Mouse (Mus musculus) midbrain, embryonic 16.5 days (tissue): ENCODE data around the gene Kifc1. TPM values are rescaled to one million over a fixed set of nuclear protein-coding genes. Genes with fewer than 3 reads are reported as not detected.
"Not testable (repeated sequence)": the region's sequence is repeated elsewhere in the genome, so short reads cannot be mapped to it uniquely, and the experiment has no call there.

Source experiments
- ATAC-seq: fragments of 200-750 bp; cut with Nextera tagmentation; 2 replicates; pipeline ENCODE4 v1.8.0; 2017; ENCODE audit warnings: moderate TSS enrichment
- H3K27ac ChIP-seq: fragments of 300-500 bp; sonication (generic); 2 replicates; pipeline ENCODE4 v1.5.1; 2014; ENCODE audit warnings: mild to moderate bottlenecking, low read length, mixed read lengths
- H3K27me3 ChIP-seq: fragments of 300-500 bp; sonication (generic); 2 replicates; pipeline ENCODE4 v1.6.1; 2014; ENCODE audit warnings: low read depth, low read length, mixed read lengths; ENCODE audit not compliant: control insufficient read depth, insufficient read depth
- H3K36me3 ChIP-seq: fragments of 300-500 bp; sonication (generic); 2 replicates; pipeline ENCODE4 v1.6.1; 2014; ENCODE audit warnings: mild to moderate bottlenecking, low read length, moderate library complexity, mixed read lengths; ENCODE audit not compliant: control insufficient read depth, insufficient read depth
- H3K4me1 ChIP-seq: fragments of 300-500 bp; sonication (generic); 2 replicates; pipeline ENCODE4 v1.6.1; 2014; ENCODE audit warnings: mild to moderate bottlenecking, low read length, mixed read lengths; ENCODE audit not compliant: control insufficient read depth, insufficient read depth
- H3K4me2 ChIP-seq: fragments of 300-500 bp; sonication (generic); 2 replicates; pipeline ENCODE4 v1.6.1; 2014; ENCODE audit warnings: mild to moderate bottlenecking, low read length, mixed read lengths
- H3K4me3 ChIP-seq: fragments of 300-500 bp; sonication (generic); 2 replicates; pipeline ENCODE4 v1.5.1; 2014; ENCODE audit warnings: low read depth, mild to moderate bottlenecking, low read length, moderate library complexity, mixed read lengths
- H3K9ac ChIP-seq: fragments of 300-500 bp; sonication (generic); 2 replicates; pipeline ENCODE4 v1.6.1; 2014; ENCODE audit warnings: low read depth, low read length, mixed read lengths
- H3K9me3 ChIP-seq: fragments of 300-500 bp; sonication (generic); replicated peaks from 2 replicates; pipeline ENCODE4 v1.6.1; 2014; ENCODE audit warnings: mild to moderate bottlenecking, low read length, mixed read lengths; ENCODE audit not compliant: control insufficient read depth, poor library complexity, severe bottlenecking
- WGBS: fragments of 180-500 bp; shearing (Covaris S2); extraction: QIAGEN DNeasy Blood & Tissue Kit; methylation state at CpG from one replicate; pipeline ENCODE4 v1.1.7; 2014; 5-methylcytosine and 5-hydroxymethylcytosine counted together
- polyA plus RNA-seq: library from polyadenylated mRNA; unstranded; fragments of >200 nt; fragmentation: Nextera tagmentation; extraction: Ambion mirVana; gene quantifications from 2 replicates; pipeline ENCODE4 v1.2.1, GENCODE M21; 2015

The Kifc1 gene
- polyA plus RNA-seq, 1 experiment from 2014 or later = 2.8 TPM

DNA sequence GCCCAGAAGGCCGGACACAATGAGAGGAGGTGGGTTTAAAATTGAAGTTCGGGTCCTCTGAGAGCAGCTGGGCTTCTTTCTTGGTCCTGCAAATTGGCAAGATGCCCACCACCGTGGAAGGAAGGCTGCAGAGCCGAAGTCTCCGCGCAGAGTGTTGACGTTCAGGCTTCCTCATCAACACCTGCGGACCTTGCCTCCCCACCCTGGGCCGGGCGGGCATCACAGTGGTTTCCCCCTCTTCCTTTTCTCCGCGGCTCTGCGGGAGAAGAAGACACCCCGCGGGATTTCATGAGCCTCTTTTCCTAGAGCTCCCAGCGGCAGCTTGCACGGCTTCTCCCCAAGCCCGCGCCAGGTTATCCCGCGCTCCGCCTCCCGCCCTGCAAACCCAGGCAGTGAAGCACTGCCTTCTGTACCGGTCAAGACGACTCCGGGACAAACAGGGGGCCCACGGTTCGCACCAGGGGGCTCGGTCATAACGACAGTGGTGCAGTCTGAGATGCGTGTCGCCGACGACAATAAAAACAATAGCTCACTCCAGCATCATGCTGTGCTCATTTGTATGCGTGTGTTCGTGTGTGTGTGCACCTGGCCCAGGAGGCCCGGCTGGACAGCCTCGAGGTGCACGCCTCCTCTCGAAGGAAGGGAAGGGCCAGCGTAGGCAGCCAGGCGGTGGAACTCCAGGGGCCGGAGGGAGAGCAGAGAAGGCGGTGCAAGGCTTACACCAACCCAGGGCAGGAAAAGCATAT, 18.0 kb upstream of the Kifc1 start:
- peak overlapping the region; percentile 89 for H3K4me2 ChIP-seq
- peak; percentile 12 for ATAC-seq
- peaks cover 13% of the 10 kb centered on the region for H3K4me1 ChIP-seq
- no peaks in the 10 kb centered on the region for H3K27me3 ChIP-seq
- peak overlapping the region; percentile 83 for H3K4me3 ChIP-seq
- no peaks in the 10 kb centered on the region for H3K9me3 ChIP-seq
- peak overlapping the region; percentile 78 for H3K9ac ChIP-seq
- peaks cover 15% of the 10 kb centered on the region for H3K36me3 ChIP-seq
- under 1% methylated on average over 44 of the region's 44 CpGs for WGBS
- H3K27ac ChIP-seq = peak overlapping the region; percentile 83

GRCm38 (mm10) chr17:33904835-33905234, 14.4 kb upstream of the Kifc1 start, which contains the start of gene Platr17:
Gene Platr17 (plus strand): TSS chr17:33905135.
- not testable (repeated sequence) for ATAC-seq, H3K4me3 ChIP-seq, H3K9me3 ChIP-seq, H3K9ac ChIP-seq, H3K4me2 ChIP-seq, H3K27me3 ChIP-seq, H3K27ac ChIP-seq, H3K36me3 ChIP-seq, H3K4me1 ChIP-seq
- 30% methylated on average over 3 of the region's 4 CpGs for WGBS

DNA sequence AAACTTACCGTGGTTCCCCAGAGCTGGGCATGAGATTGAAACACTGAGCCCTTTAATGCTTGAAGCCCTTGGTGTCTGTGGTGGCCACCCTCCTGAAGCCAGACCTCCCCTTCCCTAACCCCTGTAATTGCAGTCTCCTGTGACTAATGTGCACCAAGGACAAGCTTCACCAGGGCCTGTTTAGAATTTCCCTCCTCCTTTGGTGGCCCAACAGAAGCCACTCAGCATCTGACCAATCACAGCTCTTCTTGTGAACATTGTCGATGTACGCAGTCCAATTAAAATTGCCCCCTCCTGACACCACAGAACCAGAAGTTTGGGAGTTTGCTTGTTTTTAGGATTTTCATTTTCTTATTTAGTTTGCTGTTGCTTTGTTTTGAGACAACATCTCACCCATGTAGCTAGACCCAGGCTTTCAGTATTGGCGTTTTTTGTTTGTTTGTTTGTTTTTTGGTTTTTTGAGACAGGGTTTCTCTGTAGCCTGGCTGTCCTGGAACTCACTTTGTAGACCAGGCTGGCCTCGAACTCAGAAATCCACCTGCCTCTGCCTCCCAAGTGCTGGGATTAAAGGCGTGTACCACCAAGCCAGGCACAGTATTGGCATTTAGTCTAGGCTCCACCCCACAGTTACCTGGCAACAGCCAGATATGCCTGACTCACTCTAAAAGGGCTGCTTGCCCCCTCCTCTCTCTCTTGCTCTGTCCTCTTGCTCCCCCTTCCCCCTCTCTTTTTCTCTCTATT, 13.6 kb upstream of the Kifc1 start:
- not testable (repeated sequence) for H3K4me3 ChIP-seq, H3K4me1 ChIP-seq, H3K9me3 ChIP-seq, H3K9ac ChIP-seq, H3K36me3 ChIP-seq, H3K27me3 ChIP-seq, ATAC-seq, H3K4me2 ChIP-seq, H3K27ac ChIP-seq
- WGBS = 74% methylated on average over 6 of the region's 6 CpGs

DNA sequence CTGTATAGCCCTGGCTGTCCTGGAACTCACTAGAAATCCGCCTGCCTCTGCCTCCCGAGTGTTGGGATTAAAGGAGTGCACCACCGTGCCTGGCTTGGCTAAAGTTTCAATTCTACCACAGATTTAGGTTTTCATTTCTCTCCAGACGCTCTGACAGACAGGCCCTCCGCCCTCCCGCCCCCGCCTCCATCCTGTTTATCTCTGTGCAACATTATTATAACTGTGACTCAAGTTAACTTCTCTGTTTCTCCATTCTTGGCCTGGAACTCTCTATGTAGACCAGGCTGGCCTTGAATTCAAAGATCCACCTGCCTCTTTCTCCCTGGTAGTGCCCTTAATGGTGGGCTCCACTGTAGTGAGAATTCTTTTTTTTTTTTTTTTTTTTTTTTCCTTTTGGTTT, 12.0 kb upstream of the Kifc1 start:
- no peak overlapping the region for H3K9ac ChIP-seq
- H3K4me3 ChIP-seq = no peak overlapping the region
- no peaks in the 10 kb centered on the region for H3K9me3 ChIP-seq
- H3K4me1 ChIP-seq = no peaks in the 10 kb centered on the region
- no peak overlapping the region for H3K4me2 ChIP-seq
- H3K36me3 ChIP-seq = no peaks in the 10 kb centered on the region
- 88% methylated on average over 7 of the region's 7 CpGs for WGBS
- no peak for ATAC-seq
- no peaks in the 10 kb centered on the region for H3K27me3 ChIP-seq
- H3K27ac ChIP-seq = no peak overlapping the region

GRCm38 (mm10) chr17:33902079-33902478, 11.6 kb upstream of the Kifc1 start:
- WGBS = 80% methylated on average over 4 of the region's 4 CpGs
- ATAC-seq = no peak
- H3K4me2 ChIP-seq = no peak overlapping the region
- no peak overlapping the region for H3K9ac ChIP-seq
- H3K9me3 ChIP-seq = no peaks in the 10 kb centered on the region
- no peaks in the 10 kb centered on the region for H3K4me1 ChIP-seq
- H3K36me3 ChIP-seq = no peaks in the 10 kb centered on the region
- no peak overlapping the region for H3K27ac ChIP-seq
- no peak overlapping the region for H3K4me3 ChIP-seq
- no peaks in the 10 kb centered on the region for H3K27me3 ChIP-seq

DNA sequence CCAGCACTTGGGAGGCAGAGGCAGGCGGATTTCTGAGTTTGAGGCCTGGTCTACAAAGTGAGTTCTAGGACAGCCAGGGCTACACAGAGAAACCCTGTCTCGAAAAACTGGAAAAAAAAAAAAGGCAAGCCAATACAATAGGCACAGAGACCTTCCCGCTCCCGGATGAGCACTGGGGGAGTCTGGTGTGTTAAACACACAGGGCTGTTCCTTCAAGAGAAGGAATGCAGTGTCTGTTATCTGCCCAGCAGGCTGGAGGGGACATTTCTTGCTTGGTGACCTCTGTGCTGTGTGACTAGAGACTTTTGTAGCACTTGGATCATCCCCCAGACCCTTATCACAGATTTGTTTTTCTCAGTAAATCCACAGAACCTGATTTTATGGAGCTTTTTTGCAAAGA, 11.2 kb upstream of the Kifc1 start:
- H3K9ac ChIP-seq = no peak overlapping the region
- no peak overlapping the region for H3K4me3 ChIP-seq
- H3K36me3 ChIP-seq = no peaks in the 10 kb centered on the region
- no peak overlapping the region for H3K4me2 ChIP-seq
- H3K9me3 ChIP-seq = no peaks in the 10 kb centered on the region
- H3K27ac ChIP-seq = no peak overlapping the region
- no peaks in the 10 kb centered on the region for H3K27me3 ChIP-seq
- H3K4me1 ChIP-seq = no peaks in the 10 kb centered on the region
- WGBS = 82% methylated on average over 4 of the region's 4 CpGs
- no peak for ATAC-seq

- 88% methylated on average over 4 of the region's 4 CpGs for WGBS
- no peak overlapping the region for H3K27ac ChIP-seq
- no peaks in the 10 kb centered on the region for H3K27me3 ChIP-seq
- no peaks in the 10 kb centered on the region for H3K9me3 ChIP-seq
- no peak overlapping the region for H3K9ac ChIP-seq
- ATAC-seq = no peak
- no peak overlapping the region for H3K4me2 ChIP-seq
- H3K4me1 ChIP-seq = no peaks in the 10 kb centered on the region
- no peaks in the 10 kb centered on the region for H3K36me3 ChIP-seq
- H3K4me3 ChIP-seq = no peak overlapping the region
Measured at GRCm38 (mm10) chr17:33900989-33901314, 10.5 kb upstream of the Kifc1 start.

DNA sequence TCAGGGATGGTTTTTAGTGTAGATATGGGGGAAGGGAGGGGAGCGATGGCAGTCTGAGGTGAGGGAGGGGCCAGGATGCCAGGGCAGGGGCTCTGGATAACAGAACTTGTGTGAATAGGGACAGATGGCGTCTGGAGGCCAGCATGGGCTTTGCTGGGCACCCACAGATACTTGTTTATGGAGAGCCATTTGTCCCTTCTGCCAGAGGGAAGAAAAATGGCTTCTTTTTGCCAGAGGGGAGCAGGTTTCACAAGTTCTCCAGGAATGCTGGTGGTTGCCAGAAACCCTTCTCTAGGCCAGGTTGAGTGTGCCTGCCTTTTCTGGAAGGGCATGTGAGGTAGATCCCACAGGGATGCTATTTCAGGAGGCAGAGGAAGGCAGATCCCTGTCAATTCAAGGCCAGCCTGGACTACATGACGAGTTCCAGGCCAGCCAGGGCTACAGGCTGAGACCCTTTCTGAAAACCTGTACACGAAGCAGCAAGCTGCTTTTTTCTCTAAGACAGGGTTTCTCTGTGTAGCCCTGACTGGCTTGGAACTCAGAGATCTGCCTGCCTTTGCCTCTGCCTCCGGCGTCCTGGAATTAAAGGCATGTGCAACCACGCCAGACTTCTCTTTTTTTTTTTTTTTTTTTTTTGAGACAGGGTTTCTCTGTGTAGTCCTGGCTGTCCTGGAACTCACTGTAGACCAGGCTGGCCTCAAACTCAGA, 10.0 kb upstream of the Kifc1 start:
- no peak overlapping the region for H3K9ac ChIP-seq
- no peak overlapping the region for H3K4me2 ChIP-seq
- no peak overlapping the region for H3K27ac ChIP-seq
- H3K9me3 ChIP-seq = no peaks in the 10 kb centered on the region
- no peaks in the 10 kb centered on the region for H3K4me1 ChIP-seq
- no peak overlapping the region for H3K4me3 ChIP-seq
- 74% methylated on average over 7 of the region's 7 CpGs for WGBS
- no peaks in the 10 kb centered on the region for H3K36me3 ChIP-seq
- no peaks in the 10 kb centered on the region for H3K27me3 ChIP-seq
- ATAC-seq = no peak

DNA sequence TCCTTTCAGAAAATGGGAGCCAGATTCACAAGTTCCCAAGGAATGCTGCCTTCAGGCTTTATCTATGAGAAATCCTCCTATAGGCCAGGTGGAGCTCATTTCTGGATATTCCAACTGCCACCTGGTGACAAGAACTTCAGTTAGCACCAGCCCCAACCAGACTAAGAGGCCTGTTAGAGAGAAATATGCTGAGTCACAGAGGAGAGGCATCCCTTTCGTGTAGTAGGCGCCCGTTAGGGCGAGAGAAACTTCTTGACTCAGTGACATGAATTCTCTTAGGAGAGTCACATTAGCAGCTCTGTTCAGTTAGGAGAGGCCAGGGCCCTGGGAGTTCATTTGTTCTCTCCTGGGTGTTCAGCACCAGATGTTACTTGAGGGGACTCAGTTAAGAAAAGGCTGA, 9.2 kb upstream of the Kifc1 start:
- no peak for ATAC-seq

More for the DNA sequence above, 9.2 kb upstream of the Kifc1 start:
- Histone ChIP-seq H3K27me3 (no peaks in the 10 kb centered on the region), H3K9ac (no peak overlapping the region), H3K27ac (no peak overlapping the region), H3K4me3 (no peak overlapping the region), H3K36me3 (no peaks in the 10 kb centered on the region), H3K9me3 (no peaks in the 10 kb centered on the region), H3K4me2 (no peak overlapping the region), H3K4me1 (no peaks in the 10 kb centered on the region)
- 84% methylated on average over 4 of the region's 4 CpGs for WGBS
